Mouse (Mus musculus) kidney, adult 11 months (tissue): ENCODE measurements around the gene Tssk3.
A peak's percentile ranks its signal among the peaks of the same experiment; 100 is the strongest.
"Not testable (repeated sequence)": the region's sequence is repeated elsewhere in the genome, so short reads cannot be mapped to it uniquely, and the experiment has no call there.

Experiments used
- DNase-seq: peaks from one replicate; pipeline ENCODE4 v3.0.0; 2022

Gene Tssk3

DNA sequence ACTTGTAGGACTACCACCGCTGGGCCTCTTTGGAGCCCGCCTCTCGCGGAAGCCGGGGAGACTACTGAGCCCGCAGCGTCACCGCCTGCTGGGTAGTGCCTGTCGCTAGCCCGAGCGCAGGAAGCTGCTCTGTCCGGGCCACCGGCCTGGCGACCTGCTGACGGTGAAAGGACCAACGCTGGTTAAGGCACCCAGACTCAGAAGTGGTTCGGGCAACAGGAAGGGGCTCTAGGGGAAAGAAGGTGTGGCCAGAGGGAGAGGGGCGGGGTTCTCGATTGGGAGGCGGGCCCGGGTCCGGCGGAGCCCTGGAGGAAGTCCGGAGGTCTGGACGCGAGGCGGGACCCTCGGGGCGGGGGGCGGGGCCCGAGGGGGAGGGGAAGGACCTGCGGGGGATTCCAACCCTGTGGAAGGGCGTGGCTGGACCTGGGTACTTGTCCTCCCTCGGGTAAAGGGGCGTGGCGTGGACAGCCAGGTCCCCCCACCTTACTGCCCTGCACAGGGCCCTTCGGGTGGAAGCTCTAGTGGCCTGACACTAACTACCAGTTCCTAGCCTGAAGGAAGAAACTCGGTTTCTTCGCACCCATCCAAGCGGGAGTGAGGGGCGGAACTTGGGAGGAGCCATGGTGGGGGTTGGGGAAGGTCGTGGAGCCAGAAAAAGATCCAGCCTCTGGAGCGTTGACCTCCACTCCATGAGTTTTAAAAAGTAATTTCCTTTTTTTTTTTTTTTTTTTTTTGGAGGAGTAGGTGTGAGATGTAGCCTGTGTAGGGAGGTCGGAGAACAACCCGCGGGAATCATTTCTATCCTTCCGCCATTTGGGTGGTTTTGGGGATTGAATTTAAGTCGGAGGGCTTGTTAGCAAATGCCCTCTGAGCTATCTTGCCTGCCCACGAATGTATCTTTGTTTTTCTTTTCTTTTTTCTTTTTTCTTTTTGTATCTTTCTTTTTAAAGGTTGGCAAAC lies 10.1 kb upstream of the Tssk3 start:
- DNase-seq: peak; percentile 90

- DNase-seq: no peak
Observed at GRCm38 (mm10) chr4:129500017-129500416, 9.2 kb upstream of the Tssk3 start.

DNA sequence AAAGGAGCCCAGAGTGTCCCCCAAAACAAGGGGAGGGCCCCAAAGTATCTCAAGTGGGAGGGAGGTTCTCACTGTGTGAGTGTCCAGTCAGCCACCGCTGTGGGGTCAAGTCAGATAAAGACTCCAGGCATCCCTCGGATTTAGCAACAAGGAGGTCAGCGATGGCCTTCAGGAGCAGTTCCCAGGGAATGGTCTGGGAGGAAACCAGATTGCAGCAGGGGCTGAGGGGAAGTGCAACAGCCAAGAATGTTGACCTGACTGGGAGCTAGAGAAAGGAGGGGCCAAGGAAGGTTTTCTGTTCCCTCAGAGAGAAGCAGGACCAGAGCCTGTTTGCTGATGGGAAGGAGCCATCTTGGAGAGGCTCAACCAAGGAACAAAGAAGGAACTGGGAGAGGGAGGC lies 8.1 kb upstream of the Tssk3 start:
- DNase-seq: no peak

- peak; percentile 69 for DNase-seq
Observed at GRCm38 (mm10) chr4:129496631-129497030, 5.8 kb upstream of the Tssk3 start.

DNA sequence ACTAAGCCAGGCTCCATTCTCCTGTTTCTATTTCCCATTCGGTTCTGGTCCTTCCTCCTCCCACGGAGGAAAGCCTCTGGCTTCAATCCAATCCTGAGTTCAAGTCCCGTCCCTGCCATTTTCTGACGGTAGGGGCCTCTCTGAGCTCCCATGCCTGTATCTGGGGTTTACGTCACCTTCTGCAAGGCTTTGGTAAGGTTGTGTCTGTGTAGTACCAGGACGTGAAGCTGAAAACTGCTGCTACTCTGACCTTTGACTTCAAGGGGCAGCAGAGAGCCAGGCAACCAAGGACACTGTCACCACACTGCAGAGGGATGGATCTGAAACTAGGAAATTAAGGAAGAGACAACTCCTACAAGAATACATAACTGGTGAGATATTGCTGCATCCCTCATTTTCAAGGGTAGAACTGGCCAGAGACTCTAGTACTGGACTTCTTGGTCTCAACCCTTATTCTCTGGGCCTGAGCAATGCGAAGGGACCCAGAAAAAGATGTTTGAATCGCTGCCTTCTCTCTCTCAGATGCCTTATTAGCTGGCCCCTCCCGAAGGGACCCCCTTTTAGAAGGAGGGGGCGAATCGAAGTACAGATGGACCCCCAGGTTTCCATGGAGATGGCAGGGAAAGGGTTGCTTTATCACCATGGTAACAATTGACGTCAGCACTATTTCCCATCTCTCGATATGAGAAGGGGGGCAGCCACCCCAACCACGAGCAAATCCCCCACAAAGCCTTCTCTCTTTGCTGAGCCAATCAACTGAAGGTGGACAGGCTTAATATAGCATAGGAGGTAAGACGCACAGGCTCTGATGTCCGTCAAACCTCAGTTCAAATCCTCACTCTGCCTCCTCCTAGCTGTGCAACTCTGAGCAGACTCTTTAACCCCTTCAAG lies 5.1 kb upstream of the Tssk3 start:
- no peak for DNase-seq

- DNase-seq: no peak
Observed at GRCm38 (mm10) chr4:129494681-129495080, 3.9 kb upstream of the Tssk3 start.

DNA sequence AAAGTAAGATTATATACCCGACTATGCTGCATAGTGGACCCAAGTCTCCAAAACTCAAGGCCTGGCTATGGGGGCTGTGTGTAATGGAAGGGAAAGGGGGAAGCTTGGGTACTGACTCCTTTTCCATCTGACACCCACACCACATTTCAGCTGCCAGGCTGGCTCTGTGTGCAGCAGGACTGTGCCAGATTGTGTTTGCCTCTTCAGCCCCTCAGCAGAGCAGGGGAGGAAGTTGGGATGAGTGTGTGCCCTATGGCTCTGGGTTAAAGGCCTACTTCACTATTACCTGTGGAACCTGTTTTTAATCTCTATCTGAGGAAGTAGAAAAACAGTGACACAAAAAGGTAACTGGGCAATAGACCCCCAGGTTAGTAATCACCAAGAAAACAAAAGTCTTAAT lies 9.7 kb downstream of the Tssk3 start:
- no peak for DNase-seq

DNA sequence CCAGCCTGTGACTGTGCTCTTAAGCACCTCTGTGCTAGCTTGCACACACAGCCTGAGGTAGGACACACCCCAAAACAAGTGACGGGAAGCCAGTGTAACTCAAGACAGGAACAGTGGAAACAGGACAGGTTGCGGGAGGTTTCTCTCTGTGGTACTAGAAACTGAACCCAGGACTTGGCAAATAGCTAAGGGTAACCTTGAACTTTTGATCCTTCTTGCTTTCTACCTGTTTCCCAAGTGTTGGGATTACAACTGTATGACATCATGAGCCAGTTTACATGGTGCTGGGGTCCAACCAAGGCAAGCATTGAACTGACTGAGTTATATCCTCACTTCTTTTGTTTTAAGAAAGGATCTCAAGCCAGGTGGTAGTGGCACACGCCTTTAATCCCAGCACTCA lies 11.0 kb downstream of the Tssk3 start:
- DNase-seq: no peak

- no peak for DNase-seq
Observed at GRCm38 (mm10) chr4:129476047-129476446, 14.8 kb downstream of the Tssk3 start.

DNA sequence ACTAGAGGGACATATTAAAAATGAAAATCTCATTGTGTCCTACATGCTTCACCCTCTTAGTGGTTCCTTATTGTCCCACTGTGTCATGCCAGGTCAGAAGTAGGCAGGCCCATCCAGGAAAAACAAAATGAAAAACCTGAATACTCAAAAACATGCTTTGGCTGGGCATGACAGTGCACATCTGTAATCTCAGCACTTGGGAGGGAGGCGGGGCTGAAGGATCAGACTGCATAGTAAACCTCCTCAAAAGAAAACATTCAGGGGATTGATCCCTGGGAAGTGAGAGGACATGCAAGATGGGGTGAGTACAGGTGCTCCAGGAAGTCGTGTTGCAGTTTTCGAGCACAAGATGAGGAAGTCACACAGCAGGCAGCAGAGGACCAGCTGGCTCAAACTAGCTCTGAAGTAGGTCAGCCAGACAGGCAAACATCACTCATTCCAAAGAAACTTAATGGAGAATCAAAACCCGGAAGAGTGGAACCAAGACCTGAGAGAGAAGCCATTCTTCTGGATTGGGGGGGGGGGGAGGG lies 26.5 kb downstream of the Tssk3 start:
- no peak for DNase-seq

DNA sequence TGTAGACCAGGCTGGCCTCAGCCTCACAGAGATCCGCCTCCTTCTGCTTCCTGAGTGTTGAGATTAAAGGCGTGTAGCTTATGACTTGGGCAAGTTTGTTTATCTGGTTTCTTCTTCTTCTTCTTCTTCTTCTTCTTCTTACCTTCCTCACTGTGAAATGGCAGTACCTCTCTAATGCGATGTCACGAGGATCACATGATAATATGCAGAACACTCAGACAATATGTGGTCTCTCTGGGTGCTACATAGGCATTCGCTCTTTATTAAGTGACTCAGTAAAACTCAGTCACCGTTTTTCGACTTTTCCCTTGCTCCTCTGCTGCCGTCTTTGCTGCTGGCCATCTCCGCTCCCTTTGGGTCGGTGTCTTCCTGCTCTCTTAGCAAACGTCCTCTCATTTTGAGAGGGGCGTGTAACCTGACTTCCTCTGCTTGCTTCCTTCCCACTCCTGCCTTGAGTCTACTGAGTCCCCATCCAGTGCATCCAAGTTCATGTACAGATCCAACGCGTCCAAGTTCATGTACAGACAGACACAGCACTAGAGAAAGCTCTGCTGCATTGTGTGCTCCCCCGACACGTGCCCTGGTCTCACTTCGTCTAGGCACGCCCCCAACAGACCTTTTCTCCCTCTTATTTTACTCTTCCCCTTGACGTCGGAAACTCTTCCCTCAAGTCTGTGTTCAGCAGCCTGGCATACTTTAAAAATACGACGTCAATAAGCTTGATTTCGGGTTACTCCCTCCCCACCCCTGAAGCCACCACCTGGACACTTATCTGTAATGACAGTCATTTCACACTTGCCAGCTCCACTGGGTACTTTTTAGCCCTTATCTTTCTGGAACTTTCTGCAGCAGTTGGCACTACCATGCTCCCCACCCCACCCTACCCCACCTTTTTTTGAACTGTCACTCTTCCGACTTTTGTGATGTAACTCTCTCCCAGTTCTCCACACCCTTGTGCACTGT lies 27.4 kb downstream of the Tssk3 start:
- DNase-seq: no peak

GRCm38 (mm10) chr4:129462118-129462517 lies 28.7 kb downstream of the Tssk3 start:
- peak; percentile 33 for DNase-seq

- DNase-seq: peak; percentile 100
Observed at GRCm38 (mm10) chr4:129461183-129461960, 29.4 kb downstream of the Tssk3 start, which contains the start of gene Bsdc1. TSS of gene Bsdc1 (plus strand) at chr4:129461581.

DNA sequence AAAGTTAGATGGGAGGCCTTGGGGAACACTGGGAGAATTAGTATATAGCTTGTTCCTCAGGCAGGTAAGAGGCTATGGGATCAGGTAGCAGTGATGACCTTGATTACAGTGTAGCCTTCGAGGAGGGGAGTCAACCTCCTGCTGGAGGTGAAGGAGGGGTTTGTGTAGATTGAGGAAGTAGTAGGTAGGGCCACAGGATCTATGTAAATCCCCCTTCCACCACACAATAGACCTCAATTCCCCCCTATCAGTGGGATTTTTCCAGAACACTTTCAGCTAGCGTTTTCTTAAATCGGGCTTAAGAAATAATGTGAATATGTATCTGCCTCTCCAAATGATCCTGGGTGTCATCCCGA lies 30.0 kb downstream of the Tssk3 start:
- no peak for DNase-seq

GRCm38 (mm10) chr4:129459726-129460125 lies 31.1 kb downstream of the Tssk3 start:
- DNase-seq: no peak

- DNase-seq: not testable (repeated sequence)
Observed at GRCm38 (mm10) chr4:129457311-129457710, 33.5 kb downstream of the Tssk3 start.

DNA sequence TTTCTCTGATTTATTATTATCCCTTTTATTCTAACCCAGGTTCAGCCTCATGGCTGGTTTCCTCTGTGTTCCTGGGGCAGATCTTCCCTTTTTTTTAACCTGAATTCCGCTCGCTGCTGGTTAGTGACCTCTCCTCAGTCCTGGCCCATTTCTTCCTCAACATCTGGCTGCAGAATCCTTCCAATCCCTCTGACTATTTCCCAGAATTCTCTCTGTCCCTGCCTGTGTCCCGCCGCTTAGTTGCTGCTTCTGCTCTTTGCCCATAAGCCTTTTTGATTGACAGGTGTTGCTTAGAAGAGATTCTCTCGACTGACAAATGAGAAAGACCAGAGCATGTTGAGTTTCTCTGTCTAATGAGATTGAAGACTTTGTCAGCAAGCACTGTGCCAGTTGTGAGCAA lies 34.7 kb downstream of the Tssk3 start:
- no peak for DNase-seq

- DNase-seq: peak; percentile 68
Observed at GRCm38 (mm10) chr4:129455265-129455664, 35.6 kb downstream of the Tssk3 start.

- no peak for DNase-seq
Observed at GRCm38 (mm10) chr4:129451471-129452169, 39.2 kb downstream of the Tssk3 start.

GRCm38 (mm10) chr4:129450851-129451250 lies 40.0 kb downstream of the Tssk3 start:
- no peak for DNase-seq

- no peak for DNase-seq
Observed at GRCm38 (mm10) chr4:129448713-129449112, 42.1 kb downstream of the Tssk3 start.
